Mouse (Mus musculus): Measurements from ENCODE around the gene Olfr571.
A peak's percentile ranks its signal among the peaks of the same experiment; 100 is the strongest.

The Olfr571 gene

DNA sequence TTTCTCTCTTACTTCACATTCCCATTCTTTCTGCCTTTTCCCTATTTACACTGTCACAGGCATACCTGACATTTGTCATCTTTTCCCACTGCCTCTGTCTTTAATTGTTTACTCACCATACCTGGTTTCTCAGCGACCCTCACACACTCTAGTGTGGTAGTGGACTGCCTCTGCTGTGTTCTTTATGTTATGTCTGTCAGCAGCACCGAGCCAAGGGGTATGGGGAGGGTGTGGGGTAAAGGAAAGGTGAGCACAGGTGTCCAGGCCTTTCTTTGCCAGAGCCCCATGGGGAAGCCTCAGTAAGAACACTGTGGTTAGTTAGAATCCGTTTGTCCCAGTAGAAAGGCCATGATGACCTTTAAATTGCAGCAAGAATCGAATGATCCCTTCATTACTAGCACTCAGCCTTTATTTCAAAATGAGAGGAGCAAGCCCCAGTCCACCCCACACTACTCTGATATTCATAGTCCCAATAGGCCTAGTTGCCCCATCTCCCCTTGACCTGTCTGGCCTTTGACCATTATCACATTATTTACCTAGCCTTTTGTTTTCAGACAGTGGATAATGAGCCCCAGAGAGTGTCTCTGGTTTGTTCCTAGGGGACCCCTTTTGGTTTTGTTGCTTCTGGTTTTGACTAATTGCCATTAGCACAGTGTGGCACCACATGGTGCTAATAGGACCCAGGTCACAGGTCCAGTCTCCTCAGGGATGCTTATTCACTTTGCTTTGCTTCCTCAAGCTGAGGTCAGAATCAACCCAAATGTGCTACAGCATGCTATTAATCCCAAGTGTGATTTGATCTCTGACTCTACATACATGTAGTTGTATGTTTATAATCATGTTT, at the start of gene Olfr571:
Gene Olfr571 (minus strand): TSS at position 505 of the 844 bp plus-strand sequence.
- DNase-seq (ENCODE audit: low spot score): no peak

DNA sequence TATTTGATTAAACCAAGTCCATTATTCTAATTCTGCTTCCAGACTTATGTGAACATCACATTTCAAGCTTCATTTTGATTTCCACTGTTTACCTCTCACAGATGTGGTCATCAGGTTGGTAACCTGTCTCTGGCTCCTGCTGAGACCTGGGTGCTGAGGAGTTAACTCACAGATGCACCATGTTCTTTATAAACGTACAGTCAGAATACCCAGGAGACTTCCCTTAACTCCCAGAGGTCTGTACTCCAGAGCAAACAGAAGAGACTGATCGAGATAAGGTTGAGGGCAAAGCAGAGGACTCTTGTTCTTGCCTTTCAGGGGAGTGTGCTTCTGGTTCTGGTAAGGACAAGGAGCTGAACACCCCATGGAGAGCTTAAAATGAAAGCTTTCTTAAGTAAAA, 45.0 kb upstream of the Olfr571 start, which contains the start of gene Olfr576:
Gene Olfr576 (plus strand): TSS at position 301 of the 400 bp plus-strand sequence.
- no peak for DNase-seq (ENCODE audit: low spot score)

DNA sequence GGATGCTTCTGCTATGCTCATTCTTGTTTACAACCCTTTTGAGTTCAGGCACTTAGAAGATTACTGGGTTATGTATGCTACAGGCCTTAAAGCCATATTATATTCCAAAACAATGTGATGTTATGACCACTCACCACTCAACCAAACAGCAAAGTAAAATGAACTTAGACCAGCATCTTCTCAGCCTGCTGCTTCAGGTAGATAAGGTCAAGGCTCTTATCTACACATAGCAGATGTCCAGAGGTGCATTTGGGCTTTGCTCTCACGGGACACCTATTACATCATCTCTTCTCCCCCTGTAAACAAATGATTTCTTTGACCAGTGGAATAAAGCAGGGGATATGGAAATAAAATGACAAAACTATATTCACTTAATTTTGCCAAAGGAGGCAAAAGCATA, 41.3 kb upstream of the Olfr571 start, which contains the start of gene Olfr575:
Gene Olfr575 (minus strand): TSS at position 183 of the 400 bp plus-strand sequence.
- no peak for DNase-seq (ENCODE audit: low spot score)

DNA sequence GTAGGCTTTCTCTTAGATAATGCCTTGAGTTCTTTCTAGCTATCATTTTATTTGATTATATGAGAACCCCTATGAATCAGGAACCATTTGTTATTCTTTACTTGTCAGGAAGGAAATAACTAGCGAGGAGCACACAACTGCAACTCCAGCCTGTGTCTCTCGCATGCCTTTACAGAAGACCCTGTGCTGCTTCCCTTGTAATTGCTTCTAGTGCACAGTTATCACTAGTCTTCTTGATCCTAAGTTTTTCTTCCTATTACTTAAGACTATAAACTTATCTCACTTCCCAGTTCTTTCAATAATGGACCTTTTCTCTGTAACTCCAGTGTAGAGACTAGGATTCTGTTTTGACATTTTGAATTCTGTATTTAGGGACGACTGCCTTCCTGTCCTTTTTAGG, 40.8 kb upstream of the Olfr571 start:
- DNase-seq (ENCODE audit: low spot score): no peak

DNA sequence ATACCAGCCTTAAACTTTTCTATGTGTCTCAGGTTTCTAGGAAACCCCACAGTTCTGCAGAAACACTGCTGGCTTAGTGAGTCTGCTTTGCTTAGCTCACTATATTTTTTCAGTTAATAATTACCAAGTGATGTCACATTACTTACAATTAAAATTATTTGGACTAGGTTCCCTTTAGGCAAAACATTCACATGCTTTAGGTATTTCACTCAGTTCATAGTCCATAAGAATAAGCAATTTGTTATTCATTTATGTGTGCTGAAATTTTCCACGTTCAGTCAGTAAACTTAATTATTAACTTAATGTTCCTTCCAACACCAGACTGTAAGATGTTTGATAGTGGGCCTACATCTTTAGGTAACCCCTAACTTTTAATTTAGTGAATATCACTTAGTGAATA, 33.4 kb upstream of the Olfr571 start:
- no peak for DNase-seq (ENCODE audit: low spot score)

DNA sequence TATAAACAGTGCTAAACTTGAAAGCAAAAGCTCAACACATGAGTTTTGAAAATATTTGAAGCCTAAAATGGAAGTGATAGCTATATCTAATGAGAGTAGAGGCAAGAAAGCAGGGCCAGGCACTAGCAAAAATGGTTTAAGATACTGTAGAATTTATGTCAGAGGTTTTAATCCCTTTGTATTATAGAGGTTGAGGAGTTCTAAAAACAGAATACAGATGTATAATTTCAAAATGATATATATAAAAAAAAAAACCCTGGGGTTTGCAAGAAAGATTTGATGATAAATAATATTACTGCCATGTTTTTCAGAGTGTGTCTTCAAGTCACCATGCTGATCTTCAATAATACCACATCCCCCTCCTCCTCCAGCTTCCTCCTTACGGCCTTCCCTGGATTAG, 30.8 kb upstream of the Olfr571 start, which contains the start of gene Olfr574:
Gene Olfr574 (plus strand): TSS at position 301 of the 400 bp plus-strand sequence.
- no peak for DNase-seq (ENCODE audit: low spot score)

DNA sequence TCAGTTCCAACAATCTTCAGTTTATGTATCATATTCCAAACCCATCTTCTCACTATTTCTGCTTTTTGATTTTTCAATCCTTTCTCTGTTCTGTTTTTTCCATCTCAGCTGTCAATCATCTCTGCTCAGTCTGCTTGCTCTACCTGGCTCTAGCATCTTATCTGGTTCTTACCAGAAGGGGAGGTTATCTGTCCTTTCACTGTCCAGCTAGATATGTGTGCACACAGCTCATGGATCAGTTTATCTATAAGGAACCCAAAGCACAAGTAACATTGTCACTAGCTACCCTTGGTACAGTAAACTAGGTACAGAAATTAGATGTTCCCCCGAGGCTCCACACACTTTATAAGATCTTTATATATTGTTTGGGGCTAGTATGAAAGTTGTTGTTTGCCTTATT, 26.1 kb upstream of the Olfr571 start:
- DNase-seq (ENCODE audit: low spot score): no peak

DNA sequence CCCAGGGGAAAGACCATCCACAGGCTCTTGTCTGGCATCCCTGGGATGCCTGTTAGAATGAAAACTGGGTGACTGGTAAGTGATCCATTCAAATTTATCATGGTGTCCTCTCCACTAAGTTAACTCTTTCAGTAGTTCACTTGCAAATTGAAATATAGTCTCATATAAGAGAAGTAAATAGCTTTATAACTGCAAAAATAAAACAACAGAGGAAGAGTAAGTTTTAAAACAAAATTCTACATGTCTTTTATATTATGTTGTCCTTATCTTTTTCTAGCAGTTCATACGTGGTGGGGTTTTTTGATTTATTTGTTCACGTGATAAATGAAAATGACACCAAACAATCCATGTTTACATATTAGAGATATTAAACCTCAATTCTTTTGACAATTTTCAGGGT, 25.1 kb upstream of the Olfr571 start, which contains the start of gene Olfr573-ps1:
Gene Olfr573-ps1 (minus strand): TSS at position 101 of the 400 bp plus-strand sequence.
- DNase-seq (ENCODE audit: low spot score): no peak

DNA sequence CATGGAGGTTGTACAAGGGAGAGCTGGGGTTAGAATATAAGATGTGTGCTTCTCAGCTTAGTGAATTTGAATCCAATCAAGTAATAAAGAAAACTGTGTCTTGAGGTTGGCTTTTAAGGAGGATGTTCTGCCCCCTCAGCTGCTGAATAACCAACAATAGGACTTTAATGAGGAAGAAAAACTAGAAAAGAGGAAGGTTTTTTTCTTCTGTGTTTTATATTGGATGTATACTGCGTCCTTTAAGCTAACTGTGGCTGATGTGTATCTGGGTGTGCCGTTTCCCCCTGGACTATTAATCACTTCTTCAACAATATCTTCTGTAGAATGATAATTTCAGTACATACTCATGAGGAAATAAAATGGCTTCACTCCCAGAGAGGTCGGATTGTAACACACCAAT, 9.8 kb upstream of the Olfr571 start:
- no peak for DNase-seq (ENCODE audit: low spot score)

DNA sequence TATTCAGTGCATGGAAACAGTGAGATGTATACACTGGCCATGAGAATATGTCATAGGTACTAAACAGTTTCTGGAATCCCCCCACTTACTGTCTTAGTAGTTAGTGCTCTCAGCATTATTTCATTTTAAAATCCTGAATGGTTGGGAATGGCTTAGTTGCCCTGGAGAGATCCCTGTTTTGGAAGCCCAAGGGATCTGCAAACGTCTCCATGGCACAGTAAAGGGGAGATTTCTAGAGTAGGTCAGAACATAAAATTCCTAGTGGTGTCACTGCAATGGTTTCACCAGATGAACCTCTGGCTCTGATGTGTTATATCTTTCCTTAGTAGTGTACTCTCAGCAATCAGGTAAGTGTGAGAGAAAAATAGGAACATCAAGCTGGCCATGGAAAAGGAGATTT, 6.8 kb upstream of the Olfr571 start, which contains the start of gene Olfr572:
Gene Olfr572 (plus strand): TSS at position 301 of the 400 bp plus-strand sequence.
- DNase-seq (ENCODE audit: low spot score): no peak

DNA sequence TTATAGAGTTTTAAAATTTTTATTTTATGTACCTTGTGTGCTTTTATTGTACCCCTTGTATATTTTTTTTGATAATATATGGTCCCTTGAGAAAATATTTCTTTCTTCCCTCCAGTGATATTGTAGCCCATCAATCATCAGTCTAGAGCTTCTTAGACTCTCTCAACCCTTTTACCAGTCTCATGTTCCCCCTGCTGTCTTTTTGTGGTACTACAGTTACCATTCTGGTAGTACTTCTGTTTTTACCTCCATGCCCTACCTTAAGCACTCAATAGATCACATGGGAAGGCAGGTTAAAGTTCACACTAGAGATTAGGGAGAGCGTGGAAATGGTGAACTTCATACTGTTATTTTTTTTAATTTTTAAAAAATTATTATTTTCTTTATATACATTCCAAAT, 2.3 kb upstream of the Olfr571 start:
- DNase-seq (ENCODE audit: low spot score): peak; percentile 80

DNA sequence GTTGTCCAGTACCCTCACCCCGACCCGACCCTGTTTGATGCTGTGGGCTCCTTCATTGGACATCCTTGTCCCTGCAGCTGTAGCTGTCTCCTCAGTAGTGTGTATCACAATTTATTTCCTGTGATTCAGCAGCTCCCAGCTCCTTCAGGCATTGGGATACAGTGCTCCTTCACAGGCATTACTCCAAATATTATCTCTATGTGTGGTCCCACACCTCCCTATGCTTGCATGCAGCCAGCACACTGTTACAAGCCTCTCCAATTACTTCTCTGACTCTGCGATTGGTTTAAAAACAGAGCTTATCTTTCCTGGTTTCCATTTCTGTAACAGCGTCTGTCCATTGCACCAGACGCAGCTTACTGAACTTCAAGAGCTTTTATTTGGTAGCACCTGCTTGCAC, 931 bp downstream of the Olfr571 start:
- no peak for DNase-seq (ENCODE audit: low spot score)

DNA sequence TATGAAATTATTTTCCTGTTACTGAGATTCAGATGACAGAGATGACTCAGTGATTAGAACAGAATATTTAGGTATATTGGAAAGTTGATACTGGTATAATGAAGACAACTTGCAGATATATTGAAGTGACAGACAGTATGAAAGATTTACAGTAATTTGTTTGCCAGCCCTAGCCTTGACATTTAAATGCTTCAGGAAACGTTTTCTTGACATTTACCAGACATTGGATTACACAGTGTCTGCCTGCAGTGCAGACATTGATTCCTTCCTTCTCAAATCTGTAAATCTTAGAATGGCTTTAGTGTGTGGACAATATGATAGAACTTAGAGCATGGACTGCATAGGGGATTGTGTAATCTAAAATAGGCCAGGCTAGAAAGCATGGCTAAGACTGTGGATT, 2.1 kb downstream of the Olfr571 start:
- peak; percentile 87 for DNase-seq (ENCODE audit: low spot score)

DNA sequence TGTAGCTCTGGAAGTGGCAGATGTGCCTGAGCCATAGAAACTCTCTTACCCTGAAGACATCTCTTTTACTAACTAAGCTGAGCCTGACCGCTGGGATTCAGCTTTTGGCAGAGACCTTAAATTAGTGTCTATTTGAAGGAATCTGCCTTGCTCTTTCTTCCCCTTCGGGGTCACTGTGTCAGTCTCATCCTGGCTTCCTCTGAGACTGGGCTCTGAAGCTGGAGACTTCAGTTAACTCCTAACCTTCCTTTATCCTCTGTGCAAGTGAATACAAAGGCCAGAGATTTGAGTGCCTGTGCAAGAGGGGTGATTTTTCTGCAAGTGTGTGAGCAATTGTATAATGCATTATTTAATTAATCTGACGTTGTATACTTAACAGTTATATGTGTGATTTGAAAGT, 26.6 kb downstream of the Olfr571 start, which contains the start of gene Olfr569:
Gene Olfr569 (minus strand): TSS at position 101 of the 400 bp plus-strand sequence.
- no peak for DNase-seq (ENCODE audit: low spot score)

DNA sequence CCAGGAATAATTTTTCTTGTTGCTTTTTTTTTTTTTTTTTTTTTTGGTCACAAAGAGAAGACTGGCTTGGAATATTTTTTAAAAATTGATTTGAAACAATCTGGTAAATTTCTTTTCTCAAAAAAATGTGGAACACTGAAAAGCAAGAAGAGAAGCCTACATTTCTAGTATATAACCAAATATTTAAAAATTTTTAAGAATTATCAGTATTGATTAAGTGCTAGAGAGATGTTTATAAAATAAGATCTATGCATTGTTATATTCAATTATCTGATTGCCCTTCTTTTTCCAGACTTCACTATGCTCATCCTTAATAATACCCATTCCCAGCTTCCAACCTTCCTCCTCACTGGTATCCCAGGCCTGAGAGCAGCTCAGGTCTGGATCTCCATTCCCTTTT, 40.5 kb downstream of the Olfr571 start, which contains the start of gene Olfr568:
Gene Olfr568 (plus strand): TSS at position 301 of the 400 bp plus-strand sequence.
- no peak for DNase-seq (ENCODE audit: low spot score)

DNA sequence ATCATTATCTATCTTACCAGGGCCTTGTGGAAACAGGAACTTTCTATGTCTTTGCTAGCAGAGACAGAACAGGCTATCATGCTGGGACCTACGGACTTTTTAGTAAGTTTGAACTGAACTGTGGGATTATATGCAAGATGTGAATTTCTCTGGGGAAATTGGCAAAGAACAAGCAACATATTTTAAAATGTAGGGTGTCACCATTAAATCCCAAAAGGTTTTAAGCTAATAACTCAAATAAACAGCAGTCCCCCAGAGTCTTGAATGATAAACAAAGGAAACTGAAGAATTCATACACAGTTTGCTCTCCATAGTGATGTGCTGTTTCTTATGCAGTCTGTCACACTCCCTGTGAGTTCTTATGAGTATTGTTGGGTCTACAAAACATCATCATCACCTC, 58.7 kb downstream of the Olfr571 start, which contains the start of gene Olfr566:
Gene Olfr566 (minus strand): TSS at position 101 of the 400 bp plus-strand sequence.
- DNase-seq (ENCODE audit: low spot score): no peak

DNA sequence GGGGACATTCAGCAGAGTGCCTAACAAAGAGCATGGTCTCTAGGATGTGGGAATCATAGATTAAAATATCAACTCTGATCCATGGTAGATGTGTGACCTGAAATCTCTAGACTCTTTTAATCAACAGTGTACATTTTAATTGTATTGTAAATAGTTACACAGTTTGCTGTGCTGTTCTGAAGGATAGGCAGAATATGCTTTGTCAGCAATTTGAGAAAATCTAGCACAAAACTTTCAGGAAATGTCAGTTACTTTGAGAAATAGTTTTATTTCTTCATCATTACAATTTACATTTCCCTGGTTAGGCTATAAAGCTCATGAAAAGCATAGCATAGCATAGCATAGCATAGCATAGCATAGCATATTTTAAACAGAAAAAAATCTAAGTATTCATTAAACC, 61.5 kb downstream of the Olfr571 start:
- no peak for DNase-seq (ENCODE audit: low spot score)

All from MN1 (cell line).